Mouse (Mus musculus) bone marrow macrophage, adult 2 months (primary cell): ENCODE data around the gene Zfp317. TPM values are rescaled to one million over a fixed set of nuclear protein-coding genes. Genes with fewer than 3 reads are reported as not detected.
"Not testable (repeated sequence)": the region's sequence is repeated elsewhere in the genome, so short reads cannot be mapped to it uniquely, and the experiment has no call there.

Experiments
- H3K27ac ChIP-seq: 2 replicates; pipeline ENCODE4 v1.5.1; 2012; ENCODE audit warnings: low read depth, low read length; ENCODE audit not compliant: insufficient read depth
- H3K4me1 ChIP-seq: 2 replicates; pipeline ENCODE4 v1.6.1; 2012; ENCODE audit warnings: low read length; ENCODE audit not compliant: control insufficient read depth, insufficient read depth
- H3K4me3 ChIP-seq: 2 replicates; pipeline ENCODE4 v1.5.1; 2012; ENCODE audit warnings: mild to moderate bottlenecking, low read length, moderate library complexity; ENCODE audit not compliant: insufficient read depth
- CTCF ChIP-seq: IDR thresholded peaks from 2 replicates; pipeline ENCODE4 v1.5.1; 2012; ENCODE audit warnings: low read depth, mild to moderate bottlenecking, low read length, moderate library complexity
- POLR2A ChIP-seq: IDR thresholded peaks from 2 replicates; pipeline ENCODE4 v1.6.1; 2012; ENCODE audit warnings: mild to moderate bottlenecking, low read depth, low read length, borderline replicate concordance
- polyA plus RNA-seq: library from polyadenylated mRNA; stranded (reverse); fragments of >200 nt; gene quantifications from 2 replicates; pipeline ENCODE4 v1.2.4, GENCODE M21; 2012; ENCODE audit not compliant: missing spikeins, insufficient read depth, insufficient read length

The Zfp317 gene
- 15.8 and 17.4 TPM in 2 replicates for polyA plus RNA-seq

GRCm38 (mm10) chr9:19621843-19622822 is at the start of gene Zfp317:
Zfp317 (plus strand) TSS chr9:19622102.
- peak within 1 kb of the TSS; percentile 58 for H3K4me3 ChIP-seq
- TF ChIP-seq CTCF (no peak), POLR2A (no peak)
- H3K4me1 ChIP-seq = no peaks in the 10 kb centered on the region
- peak within 1 kb of the TSS; percentile 92 for H3K27ac ChIP-seq

GRCm38 (mm10) chr9:19582317-19582716 is 39.6 kb upstream of the Zfp317 start, which contains the start of gene Olfr855:
Olfr855 (plus strand) TSS chr9:19582617.
- no peak within 1 kb of the TSS for H3K27ac ChIP-seq
- no peak within 1 kb of the TSS for H3K4me3 ChIP-seq
- TF ChIP-seq CTCF (no peak), POLR2A (no peak)
- H3K4me1 ChIP-seq = no peaks in the 10 kb centered on the region

GRCm38 (mm10) chr9:19621297-19621696 is 605 bp upstream of the Zfp317 start:
- TF ChIP-seq POLR2A (no peak), CTCF (no peak)
- Histone ChIP-seq H3K4me1 (no peaks in the 10 kb centered on the region), H3K4me3 (no peak overlapping the region)

GRCm38 (mm10) chr9:19629574-19629973 is 7.7 kb downstream of the Zfp317 start:
- Histone ChIP-seq H3K4me1 (no peaks in the 10 kb centered on the region), H3K27ac (no peak overlapping the region), H3K4me3 (no peak overlapping the region)
- TF ChIP-seq POLR2A = no peak
- TF ChIP-seq CTCF = no peak

More at GRCm38 (mm10) chr9:19621297-19621696, 605 bp upstream of the Zfp317 start:
- H3K27ac ChIP-seq = no peak overlapping the region

DNA sequence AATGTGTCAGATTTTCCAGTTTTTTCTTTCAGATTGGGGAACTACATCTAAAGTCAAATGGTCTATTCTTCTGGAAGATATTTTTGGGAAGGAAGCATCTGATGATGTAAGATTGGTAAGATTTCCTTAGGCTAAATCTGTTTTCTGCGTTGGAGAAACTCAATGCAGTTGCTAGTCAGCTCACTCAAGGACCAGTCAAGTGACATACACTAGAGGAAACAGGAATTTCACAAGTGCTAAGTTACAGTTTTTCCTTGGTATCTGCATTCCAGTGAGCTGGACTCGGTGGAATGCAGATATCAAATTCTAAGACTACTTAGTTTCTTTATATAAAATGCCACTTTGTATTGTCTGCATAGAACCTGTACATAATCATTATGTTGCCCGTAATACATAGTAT is 23.3 kb downstream of the Zfp317 start:
- Histone ChIP-seq H3K4me1 (peaks cover 7% of the 10 kb centered on the region), H3K27ac (no peak overlapping the region), H3K4me3 (no peak overlapping the region)
- TF ChIP-seq POLR2A = no peak
- TF ChIP-seq CTCF = no peak

DNA sequence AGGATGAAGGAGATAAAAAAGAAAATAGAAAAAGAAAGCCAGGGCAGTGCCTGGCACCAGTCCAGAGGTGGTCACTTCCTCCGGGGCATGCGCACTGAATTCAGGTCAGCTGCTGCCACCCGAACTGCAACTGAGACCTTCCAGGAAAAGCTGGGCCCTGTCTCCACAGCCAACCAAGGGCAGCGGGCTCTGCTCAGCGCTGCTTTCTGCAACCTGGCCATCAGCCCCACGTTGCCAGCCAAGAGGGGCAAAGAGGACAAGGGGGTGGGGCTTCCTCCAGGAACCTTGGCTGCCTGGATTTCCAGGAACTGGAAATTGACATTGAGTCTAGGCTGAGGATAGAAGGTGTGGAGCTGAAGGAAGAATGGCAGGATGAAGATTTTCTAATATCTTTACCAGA is 68.4 kb downstream of the Zfp317 start:
- H3K4me1 ChIP-seq = no peaks in the 10 kb centered on the region
- TF ChIP-seq CTCF = no peak
- no peak for TF ChIP-seq POLR2A
- H3K4me3 ChIP-seq = no peak overlapping the region

DNA sequence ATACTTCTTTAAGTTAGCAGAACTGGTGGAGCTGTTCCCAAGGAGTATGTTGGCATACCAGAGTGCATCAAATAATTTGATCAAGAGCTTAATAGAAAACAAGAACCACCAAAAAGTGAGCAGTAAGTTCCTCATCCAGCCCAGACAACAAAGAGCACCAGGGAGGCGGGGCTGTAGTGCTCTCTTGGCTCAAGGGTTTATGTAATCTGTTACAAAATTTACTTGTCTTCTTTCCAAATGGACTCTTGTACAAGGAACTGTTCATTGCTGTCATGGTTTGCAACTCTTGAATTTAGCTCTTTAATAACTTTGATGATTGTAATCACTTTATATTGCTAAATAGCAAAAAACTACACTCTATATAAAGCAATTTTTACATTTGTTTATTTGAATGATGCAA is 69.5 kb downstream of the Zfp317 start:
- no peak for TF ChIP-seq POLR2A
- TF ChIP-seq CTCF = no peak
- no peak overlapping the region for H3K4me3 ChIP-seq
- H3K27ac ChIP-seq = no peak overlapping the region
- H3K4me1 ChIP-seq = no peaks in the 10 kb centered on the region

More for the DNA sequence above, 68.4 kb downstream of the Zfp317 start:
- no peak overlapping the region for H3K27ac ChIP-seq

DNA sequence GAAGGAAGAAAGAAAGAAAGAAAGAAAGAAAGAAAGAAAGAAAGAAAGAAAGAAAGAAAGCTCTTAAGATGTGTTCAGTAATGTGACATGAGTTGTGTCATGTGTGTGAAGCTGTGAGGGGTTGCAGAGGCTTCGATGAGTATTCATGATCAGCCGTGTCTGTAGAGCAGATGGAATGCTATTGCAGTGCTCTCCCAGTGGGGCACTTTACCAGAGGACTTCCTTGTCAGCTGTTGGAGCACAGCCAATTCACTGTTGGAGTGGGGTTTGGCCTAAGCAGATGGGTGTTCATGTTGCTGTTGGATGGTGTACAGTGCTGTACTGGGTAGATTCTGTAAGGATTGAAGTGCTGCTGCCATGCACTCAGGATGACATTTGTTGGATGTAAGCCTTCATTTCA is 70.5 kb downstream of the Zfp317 start:
- Histone ChIP-seq H3K27ac (no peak overlapping the region), H3K4me1 (no peaks in the 10 kb centered on the region), H3K4me3 (no peak overlapping the region)
- TF ChIP-seq CTCF = no peak
- TF ChIP-seq POLR2A = no peak

- not testable (repeated sequence) for H3K27ac ChIP-seq, H3K4me3 ChIP-seq
Measured at GRCm38 (mm10) chr9:19694285-19694684, 72.4 kb downstream of the Zfp317 start.

DNA sequence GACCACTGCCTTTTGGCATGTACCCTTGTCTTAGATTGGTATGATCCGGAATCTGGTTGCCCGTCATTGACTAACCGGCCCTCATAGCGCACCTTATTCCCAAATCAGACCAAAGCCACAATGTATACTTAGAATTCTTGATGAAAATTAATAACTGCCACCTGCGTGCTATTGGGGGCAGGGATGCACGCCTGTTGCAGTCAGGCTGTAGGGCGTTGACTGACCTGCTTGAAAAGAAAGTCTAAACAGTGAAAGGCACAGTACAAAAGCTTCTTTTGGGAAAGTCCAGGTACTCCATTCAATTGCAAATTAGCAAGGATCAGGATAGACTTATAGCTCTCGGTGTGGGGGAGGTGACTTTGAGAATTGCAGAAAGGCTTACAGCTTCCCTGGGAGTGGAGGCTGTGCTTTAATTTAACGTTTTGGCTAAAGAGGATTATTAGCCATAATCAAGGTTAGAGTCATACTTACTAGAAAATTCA is 73.0 kb downstream of the Zfp317 start:
- not testable (repeated sequence) for H3K4me3 ChIP-seq, H3K4me1 ChIP-seq, H3K27ac ChIP-seq

More at GRCm38 (mm10) chr9:19694285-19694684, 72.4 kb downstream of the Zfp317 start:
- not testable (repeated sequence) for H3K4me1 ChIP-seq

Other genes with a start within 250 kb of the Zfp317 start
- not detected in 2 replicates for gene Olfr847, start 243.4 kb upstream of the Zfp317 start, polyA plus RNA-seq
- not detected in 2 replicates for gene Olfr849, start 181.8 kb upstream of the Zfp317 start, polyA plus RNA-seq
- not detected in 2 replicates for gene Olfr850, start 143.9 kb upstream of the Zfp317 start, polyA plus RNA-seq
- gene Olfr851, start 128.8 kb upstream of the Zfp317 start, polyA plus RNA-seq = not detected in 2 replicates
- not detected in 2 replicates for gene Olfr853, start 81.0 kb upstream of the Zfp317 start, polyA plus RNA-seq
- not detected in 2 replicates for gene Olfr854, start 54.7 kb upstream of the Zfp317 start, polyA plus RNA-seq
- gene Olfr855, start 39.5 kb upstream of the Zfp317 start, polyA plus RNA-seq = not detected in 2 replicates
- not detected in 2 replicates for gene Olfr857, start 87.3 kb downstream of the Zfp317 start, polyA plus RNA-seq
- gene Olfr58, start 158.2 kb downstream of the Zfp317 start, polyA plus RNA-seq = not detected in 2 replicates
- not detected in 2 replicates for gene Olfr859, start 182.8 kb downstream of the Zfp317 start, polyA plus RNA-seq
- not detected in 2 replicates for gene Olfr860, start 227.6 kb downstream of the Zfp317 start, polyA plus RNA-seq